Mouse (Mus musculus) lung, adult 2 months (tissue): ENCODE results near the gene Ift81. TPM values are rescaled to one million over a fixed set of nuclear protein-coding genes. Genes with fewer than 3 reads are reported as not detected.

Experiments used
- DNase-seq: peaks from one replicate; pipeline ENCODE4 v3.0.0; 2022
- H3K4me1 ChIP-seq: fragments of 200-500 bp; 2 replicates; pipeline ENCODE4 v1.6.1; 2011; ENCODE audit warnings: low read length; ENCODE audit not compliant: control insufficient read depth, insufficient read depth
- H3K4me3 ChIP-seq: fragments of 200-500 bp; replicated peaks from 2 replicates; pipeline ENCODE3; 2011; ENCODE audit warnings: low read depth, mild to moderate bottlenecking, control low read depth, low read length; ENCODE audit errors: extremely low read depth
- CTCF ChIP-seq: fragments of 200-500 bp; IDR thresholded peaks from 2 replicates; pipeline ENCODE4 v1.5.1; 2011; ENCODE audit warnings: mild to moderate bottlenecking, low read length, control low read depth; ENCODE audit not compliant: insufficient read depth
- POLR2A ChIP-seq: fragments of 200-500 bp; IDR thresholded peaks from 2 replicates; pipeline ENCODE4 v1.6.1; 2011; ENCODE audit warnings: low read depth, mild to moderate bottlenecking, control low read depth, low read length, borderline replicate concordance; ENCODE audit errors: extremely low read depth
- WGBS: fragments of 180-500 bp; shearing (Covaris S2); methylation state at CpG from one replicate; pipeline ENCODE4 v1.1.7; 2018; 5-methylcytosine and 5-hydroxymethylcytosine counted together
- polyA plus RNA-seq: library from polyadenylated mRNA; depleted of rRNA; stranded (reverse); fragments of >200 nt; gene quantifications from 2 replicates; pipeline ENCODE4 v1.2.3, GENCODE M21; 2012

Ift81 gene
- polyA plus RNA-seq, 1 experiment, result 6.7 TPM

DNA sequence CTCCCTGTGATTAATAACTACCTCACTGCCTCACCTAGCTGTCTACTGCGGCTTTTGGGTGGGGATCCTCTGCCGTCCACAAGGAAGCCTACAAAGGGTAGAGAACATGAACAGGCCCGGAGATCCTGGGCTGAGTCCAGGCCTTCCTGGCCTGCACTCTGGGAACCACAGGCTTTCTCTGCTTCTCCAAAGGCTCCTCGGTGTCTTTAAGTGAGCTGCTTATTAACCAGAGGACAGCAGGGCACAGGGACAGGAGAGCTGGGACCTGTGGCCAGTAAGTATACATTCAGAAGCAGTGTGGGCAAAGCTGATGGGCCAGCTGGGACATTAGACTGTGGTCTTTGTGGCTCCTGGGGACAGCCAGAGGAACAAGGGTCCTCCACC lies 89.5 kb downstream of the Ift81 start:
- H3K4me1 ChIP-seq, result peaks cover 11% of the 10 kb centered on the region
- no peak for DNase-seq
- WGBS, result 59% methylated on average over 4 of the region's 4 CpGs
- TF ChIP-seq CTCF, result no peak
- TF ChIP-seq POLR2A, result no peak
- H3K4me3 ChIP-seq, result no peak overlapping the region

DNA sequence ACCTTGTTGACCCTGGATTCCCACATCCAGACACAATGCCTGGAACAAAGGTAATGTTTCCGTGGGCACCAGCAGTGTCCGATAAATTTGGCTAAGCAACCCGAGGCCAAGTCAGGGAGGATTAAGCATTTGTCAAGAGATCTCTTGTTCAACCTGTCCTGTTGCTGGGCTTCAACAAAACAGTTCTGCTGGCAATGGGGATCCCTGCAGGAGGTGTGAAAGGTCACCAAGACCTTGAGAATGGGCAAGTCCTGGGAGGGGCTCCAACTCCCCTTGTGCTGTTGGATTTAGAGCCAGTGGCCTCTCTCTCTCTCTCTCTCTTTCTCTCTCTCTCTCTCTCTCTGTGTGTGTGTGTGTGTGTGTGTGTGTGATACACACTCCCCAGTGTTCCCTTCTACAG lies 90.1 kb downstream of the Ift81 start:
- DNase-seq, result no peak
- Histone ChIP-seq H3K4me1 (peaks cover 11% of the 10 kb centered on the region), H3K4me3 (no peak overlapping the region)
- 72% methylated on average over 3 of the region's 3 CpGs for WGBS
- no peak for TF ChIP-seq CTCF
- TF ChIP-seq POLR2A, result no peak

DNA sequence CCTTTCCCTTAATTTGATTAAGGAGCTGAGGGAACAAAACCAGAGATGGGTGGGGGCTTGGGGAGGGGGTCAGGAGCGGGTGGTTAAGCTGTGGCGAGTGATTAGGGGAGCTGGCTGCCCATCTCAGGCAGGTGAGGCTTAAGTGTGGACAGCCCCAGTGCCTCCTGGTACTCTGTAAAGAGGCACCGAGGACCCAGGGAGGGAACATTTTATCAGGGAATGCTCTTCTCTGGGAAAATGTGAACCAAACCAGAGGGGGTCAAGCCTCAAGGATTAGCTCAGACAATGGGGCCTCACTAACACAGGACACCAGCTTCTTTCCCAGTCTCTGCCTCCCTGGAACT lies 93.2 kb downstream of the Ift81 start:
- WGBS, result 39% methylated on average over 3 of the region's 3 CpGs
- no peak for DNase-seq

DNA sequence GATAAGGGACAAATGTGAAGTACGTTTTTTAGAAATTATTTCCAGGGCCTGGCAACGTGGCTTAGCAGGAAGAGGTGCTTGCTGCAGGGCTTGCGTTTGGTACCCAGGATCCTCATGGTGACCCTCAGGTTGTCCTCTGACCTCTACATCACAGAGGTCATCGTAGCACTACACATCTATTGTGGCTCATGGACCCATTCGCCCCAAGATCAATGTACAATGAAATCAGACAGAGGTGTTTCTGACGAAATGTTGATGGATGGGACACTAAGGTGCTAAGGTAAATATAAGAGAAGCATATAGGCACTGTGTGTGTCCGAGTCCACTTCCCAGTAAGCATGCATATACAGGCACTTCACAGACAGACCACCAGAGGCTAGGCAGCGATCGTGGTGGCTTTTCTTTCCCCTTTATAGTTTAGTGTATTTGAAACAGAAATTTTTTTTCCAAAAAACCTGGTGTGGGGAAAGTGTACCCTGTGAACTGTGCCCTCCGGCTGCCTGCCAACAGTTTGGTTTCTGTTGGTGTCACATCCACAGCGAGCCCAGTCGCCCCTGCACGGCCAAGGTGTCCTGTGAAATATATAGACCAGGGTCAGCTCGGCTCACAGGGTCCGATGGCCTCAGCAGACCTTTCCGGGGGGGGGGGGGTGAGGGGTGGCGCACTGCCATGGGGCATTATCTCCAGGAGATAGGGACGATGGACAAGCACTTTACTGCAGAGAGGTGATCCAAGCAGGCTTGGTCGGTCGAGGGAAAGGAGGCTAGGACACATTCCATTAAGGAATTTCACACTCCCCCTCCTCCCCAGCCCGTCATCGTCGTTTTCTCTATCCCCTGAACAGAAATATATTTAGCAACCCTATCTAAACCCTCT lies 93.8 kb downstream of the Ift81 start:
- H3K4me1 ChIP-seq, result 0 out of 2 replicates have a peak, but pooled peaks cover 2% of the 10 kb centered on the region
- DNase-seq, result no peak
- TF ChIP-seq POLR2A (no peak), CTCF (no peak)
- H3K4me3 ChIP-seq, result no peak overlapping the region
- 49% methylated on average over 23 of the region's 23 CpGs for WGBS

More for the DNA sequence above, 93.2 kb downstream of the Ift81 start:
- Histone ChIP-seq H3K4me1 (0 out of 2 replicates have a peak, but pooled peaks cover 2% of the 10 kb centered on the region), H3K4me3 (no peak overlapping the region)
- TF ChIP-seq CTCF (no peak), POLR2A (no peak)

DNA sequence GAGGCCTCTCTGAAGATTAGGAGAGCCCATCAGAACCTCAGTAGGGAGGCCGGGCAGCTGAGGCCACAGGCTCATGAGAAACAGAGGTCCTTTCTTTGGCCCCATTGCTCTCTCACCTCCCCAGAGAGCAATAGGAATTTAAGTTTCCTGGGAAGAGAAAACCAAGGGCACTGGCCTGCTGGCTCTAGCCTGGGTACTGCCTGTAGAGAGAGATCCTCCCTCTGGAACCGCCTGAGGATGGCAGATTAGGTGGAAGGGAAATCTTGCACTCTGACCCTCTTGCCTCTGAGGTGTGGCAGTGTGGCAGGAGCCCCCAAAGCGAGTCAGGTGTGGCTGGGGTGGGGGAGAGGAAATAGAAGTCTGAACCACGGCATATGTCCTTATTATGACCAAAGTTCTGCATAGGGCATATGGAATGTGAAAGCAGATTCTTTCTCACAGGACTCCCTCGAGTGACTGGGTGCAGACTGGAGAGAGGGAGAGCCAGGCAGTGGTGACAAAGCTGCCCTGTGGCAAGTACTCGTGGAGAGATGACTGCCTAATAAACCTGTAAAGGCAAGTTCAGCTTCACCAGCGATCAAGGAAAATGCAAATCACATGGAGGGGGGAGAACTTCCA lies 95.2 kb downstream of the Ift81 start:
- no peak overlapping the region for H3K4me3 ChIP-seq
- 51% methylated on average over 7 of the region's 7 CpGs for WGBS
- DNase-seq, result no peak
- H3K4me1 ChIP-seq, result 0 out of 2 replicates have a peak, but pooled peaks cover 2% of the 10 kb centered on the region
- TF ChIP-seq CTCF (no peak), POLR2A (no peak)

DNA sequence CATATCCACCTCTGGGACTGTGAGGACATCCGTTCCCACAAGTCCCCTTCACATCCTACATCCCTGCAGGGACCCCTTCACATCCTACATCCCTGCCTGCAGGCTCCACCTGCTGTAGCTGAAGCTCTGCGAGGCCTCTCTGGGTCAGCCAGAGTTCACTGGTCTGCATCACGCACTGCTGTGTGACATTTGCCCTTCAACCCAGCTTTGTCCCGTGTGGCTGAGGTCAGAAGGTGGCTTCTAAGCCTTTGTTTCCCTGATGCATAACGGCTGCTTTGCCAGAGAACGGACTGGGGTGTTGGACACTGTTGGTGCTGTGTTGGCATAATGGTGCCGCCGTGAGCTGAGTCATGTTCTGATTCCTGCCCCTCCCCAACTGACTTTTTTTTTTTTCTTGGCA lies 96.1 kb downstream of the Ift81 start:
- TF ChIP-seq POLR2A (no peak), CTCF (no peak)
- WGBS, result 53% methylated on average over 8 of the region's 8 CpGs
- no peak for DNase-seq
- Histone ChIP-seq H3K4me3 (no peak overlapping the region), H3K4me1 (0 out of 2 replicates have a peak, but pooled peaks cover 2% of the 10 kb centered on the region)

DNA sequence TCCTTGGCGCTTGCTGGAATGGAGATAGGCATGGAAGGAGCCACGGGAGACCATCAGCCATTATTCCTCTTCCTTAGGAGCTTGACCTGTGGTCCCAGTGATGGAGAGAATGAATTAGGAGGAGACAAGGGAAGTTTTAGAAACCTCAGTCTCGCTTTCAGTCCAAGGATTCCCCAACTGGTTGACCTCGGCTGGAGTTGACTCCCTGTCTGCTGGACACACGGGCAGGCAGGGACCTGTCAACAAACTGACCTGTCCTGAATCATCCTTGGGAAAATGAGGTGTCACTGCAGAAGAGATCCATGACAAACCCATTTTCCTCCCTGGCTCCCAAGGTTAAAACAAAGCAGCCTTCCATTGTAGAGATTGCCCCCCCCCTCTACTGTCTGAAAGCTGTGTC lies 97.4 kb downstream of the Ift81 start:
- no peak for DNase-seq
- WGBS, result 94% methylated on average over 5 of the region's 5 CpGs
- Histone ChIP-seq H3K4me1 (0 out of 2 replicates have a peak, but pooled peaks cover 2% of the 10 kb centered on the region), H3K4me3 (no peak overlapping the region)
- TF ChIP-seq CTCF, result no peak
- no peak for TF ChIP-seq POLR2A

DNA sequence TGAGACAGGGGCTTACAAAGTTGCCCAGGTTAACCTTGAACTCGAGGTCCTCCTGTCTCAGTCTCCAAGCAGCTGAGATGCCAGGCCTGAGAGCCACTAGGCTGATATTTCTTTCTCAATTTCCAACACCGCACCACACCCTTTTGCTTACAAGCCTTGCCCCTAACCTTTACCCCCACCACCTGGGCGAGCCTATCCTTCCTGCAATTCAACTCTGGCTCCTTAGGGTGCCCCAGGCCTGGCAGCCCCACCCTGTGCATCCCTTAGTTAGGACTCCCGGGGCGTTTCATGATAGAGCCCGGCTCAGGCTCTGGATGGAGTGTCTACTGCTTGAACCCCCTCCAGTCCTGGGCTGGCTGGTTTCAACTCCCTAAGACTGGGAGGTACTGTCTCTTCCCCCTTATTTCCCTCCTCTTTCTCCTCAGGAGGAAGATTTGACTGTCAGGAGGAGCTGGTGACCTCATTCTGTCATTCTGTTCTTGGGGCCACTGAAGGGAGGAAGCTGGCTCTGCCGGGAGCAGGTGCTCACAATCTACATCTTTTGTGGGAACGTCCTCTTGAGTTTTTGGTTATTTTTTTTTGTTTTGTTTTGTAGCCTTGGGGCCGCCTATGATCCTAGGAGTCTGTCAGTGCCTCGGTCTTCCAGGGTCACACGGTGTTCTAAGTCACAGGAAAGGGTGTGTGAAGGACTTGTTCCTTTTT lies 98.1 kb downstream of the Ift81 start:
- 67% methylated on average over 11 of the region's 11 CpGs for WGBS
- Histone ChIP-seq H3K4me1 (0 out of 2 replicates have a peak, but pooled peaks cover 2% of the 10 kb centered on the region), H3K4me3 (no peak overlapping the region)
- no peak for DNase-seq
- TF ChIP-seq POLR2A, result no peak
- TF ChIP-seq CTCF, result no peak

DNA sequence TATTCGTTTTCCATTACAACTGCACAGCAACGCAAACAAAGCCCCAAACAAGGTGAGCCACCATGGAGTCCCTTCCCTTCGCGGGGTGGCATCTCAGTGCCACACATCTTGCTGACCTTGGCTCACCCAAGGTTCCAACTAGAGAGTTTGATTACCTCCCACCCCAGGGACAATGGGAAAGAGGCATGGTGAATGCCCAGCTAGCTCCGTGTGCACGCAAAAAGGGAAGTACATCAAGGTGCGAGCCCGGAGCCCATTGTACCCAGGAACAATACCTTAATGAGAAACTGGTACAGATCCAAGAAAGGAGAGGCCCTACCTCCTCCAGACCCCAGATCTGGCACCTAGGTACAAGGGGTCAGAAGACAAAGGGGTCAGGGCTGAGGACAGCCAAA lies 100.2 kb downstream of the Ift81 start:
- DNase-seq, result no peak
- WGBS, result 31% methylated on average over 8 of the region's 8 CpGs
- 0 out of 2 replicates have a peak, but pooled peaks cover 2% of the 10 kb centered on the region for H3K4me1 ChIP-seq
- no peak for TF ChIP-seq POLR2A
- no peak for TF ChIP-seq CTCF
- H3K4me3 ChIP-seq, result no peak overlapping the region
